ENCODE assay signal across 8 mouse cellular contexts in genomic region chr13:68597199-68597598, GRCm38 (mm10). TPM values are rescaled to one million over a fixed set of nuclear protein-coding genes. Genes with fewer than 3 reads are reported as not detected.
DNase-seq lines count a peak whose midpoint lies in the region; ATAC-seq and TF ChIP-seq lines count a peak whose summit lies in the region.

TSS of gene 1700001L19Rik (plus strand) at chr13:68597421.

- TF ChIP-seq POLR2A in olfactory bulb, adult 2 months (IDR thresholded peaks at IDR 0.05; ENCODE audit: insufficient read depth, low read depth, low read length) = no peak

- peaks cover 12% of the 10 kb centered on the region for H3K36me3 ChIP-seq in lung, embryonic 14.5 days (ENCODE audit: insufficient read depth)
- H3K36me3 ChIP-seq in forebrain, embryonic 14.5 days (ENCODE audit: control insufficient read depth, insufficient read depth, low read length) = peaks cover 10% of the 10 kb centered on the region

- no peaks in the 10 kb centered on the region for H3K4me1 ChIP-seq in lung, embryonic 14.5 days (ENCODE audit: insufficient read depth)
- no peaks in the 10 kb centered on the region for H3K4me1 ChIP-seq in forebrain, embryonic 14.5 days (ENCODE audit: control insufficient read depth, insufficient read depth, low read length)
- H3K4me1 ChIP-seq in olfactory bulb, adult 2 months (ENCODE audit: control insufficient read depth, insufficient read depth, low read length) = peaks cover 14% of the 10 kb centered on the region

- TF ChIP-seq CTCF in lung, embryonic 14.5 days (IDR thresholded peaks at IDR 0.05; ENCODE audit: low read depth) = no peak
- TF ChIP-seq CTCF in olfactory bulb, adult 2 months (IDR thresholded peaks at IDR 0.05; ENCODE audit: insufficient read depth, low read depth, low read length) = no peak

- WGBS in lung, embryonic 14.5 days = 12% methylated on average over 10 of the region's 10 CpGs
- 3% methylated on average over 10 of the region's 10 CpGs for WGBS in forebrain, embryonic 14.5 days
- 12% methylated on average over 10 of the region's 10 CpGs for WGBS in olfactory bulb, adult 2 months

- H3K27me3 ChIP-seq in lung, embryonic 14.5 days (ENCODE audit: insufficient read depth, low read length) = no peaks in the 10 kb centered on the region
- no peaks in the 10 kb centered on the region for H3K27me3 ChIP-seq in forebrain, embryonic 14.5 days (replicated peaks; ENCODE audit: control insufficient read depth, insufficient read depth, low read length)

- H3K4me2 ChIP-seq in lung, embryonic 14.5 days = peak within 1 kb of the TSS; percentile 31
- H3K4me2 ChIP-seq in forebrain, embryonic 14.5 days (ENCODE audit: low read length) = peak within 1 kb of the TSS; percentile 41

- no peak for ATAC-seq in lung, embryonic 14.5 days (ENCODE audit: insufficient read depth)
- no peak for ATAC-seq in forebrain, embryonic 14.5 days

- intact Hi-C loops in left cerebral cortex, postnatal 14 days (cut with DNase I) = loop anchor here (5.0 kb wide), 1 partner anchor 890 kb away; no protein-coding TSS in a partner anchor

- no peak within 1 kb of the TSS for H3K27ac ChIP-seq in lung, embryonic 14.5 days (ENCODE audit: low read depth)
- H3K27ac ChIP-seq in forebrain, embryonic 14.5 days (ENCODE audit: low read depth, low read length) = no peak within 1 kb of the TSS
- no peak within 1 kb of the TSS for H3K27ac ChIP-seq in olfactory bulb, adult 2 months (ENCODE audit: insufficient read depth, low read depth, low read length)

- no peak within 1 kb of the TSS; the same call in 1 of the 2 replicates for H3K4me3 ChIP-seq in lung, embryonic 14.5 days (ENCODE audit: low read depth, low read length)
- H3K4me3 ChIP-seq in forebrain, embryonic 14.5 days (ENCODE audit: low read depth, low read length) = peak within 1 kb of the TSS; percentile 16
- H3K4me3 ChIP-seq in olfactory bulb, adult 2 months (ENCODE audit: insufficient read depth, low read depth, low read length) = peak within 1 kb of the TSS; percentile 45

- no peaks in the 10 kb centered on the region for H3K9me3 ChIP-seq in lung, embryonic 14.5 days (ENCODE audit: low read depth, low read length)
- H3K9me3 ChIP-seq in forebrain, embryonic 14.5 days (replicated peaks; ENCODE audit: control insufficient read depth, low read length) = no peaks in the 10 kb centered on the region

- no peak for DNase-seq in lung, embryonic 14.5 days
- DNase-seq in lung, postnatal 14 days = no peak
- DNase-seq in forebrain, embryonic 14.5 days (ENCODE audit: low spot score) = no peak
- DNase-seq in left cerebral cortex, postnatal 14 days (ENCODE audit: low spot score in 2 of 2) = peak; percentile 42 to 59
- DNase-seq in urinary bladder, postnatal 4 days (ENCODE audit: low spot score in 2 of 2) = no peak
- DNase-seq in kidney, adult 8-10 months = no peak
- DNase-seq in urinary bladder, postnatal 10 days (ENCODE audit: low spot score) = no peak

- H3K9ac ChIP-seq in lung, embryonic 14.5 days = no peak within 1 kb of the TSS
- H3K9ac ChIP-seq in forebrain, embryonic 14.5 days (ENCODE audit: low read length) = peak within 1 kb of the TSS; percentile 40; the same call in 1 of the 2 replicates

RNA-seq across cellular contexts. Expression of gene 1700001L19Rik, which starts in this region (rescaled TPM):
- 0.65 and 0.83 TPM in 2 replicates for polyA plus RNA-seq in lung, embryonic 14.5 days (2014; fragmentation: Nextera tagmentation; extraction: Ambion mirVana)
- 3.3 and 4.4 TPM in 2 replicates for polyA plus RNA-seq in forebrain, embryonic 14.5 days (2014; fragmentation: Nextera tagmentation; extraction: Ambion mirVana)
- 10 to 100 TPM; 25.6 to 28.2 TPM for total RNA-seq in left cerebral cortex, postnatal 14 days (2021)
- polyA plus RNA-seq in olfactory bulb, adult 2 months (2012; ENCODE audit: insufficient read depth, insufficient read length, low replicate concordance, missing spikeins) = not detected in 2 replicates

Comparison
In these comparisons a context has a peak if more than half of its experiments do, and no peak if none do; other contexts are left out.
1. DNase-seq: peak in left cerebral cortex, postnatal 14 days (2 of 2); none in lung, embryonic 14.5 days (single experiment), lung, postnatal 14 days (single experiment), forebrain, embryonic 14.5 days (single experiment), urinary bladder, postnatal 4 days (0 of 2), kidney, adult 8-10 months (0 of 2) and urinary bladder, postnatal 10 days (single experiment).